Mouse (Mus musculus) brain, adult 2 months (tissue): Measurements from ENCODE around the gene Wnk2.

ENCODE experiments used
- DNase-seq: peaks from one replicate; pipeline ENCODE4 v3.0.0; 2011; ENCODE audit warnings: low read depth, low spot score

The Wnk2 gene

DNA sequence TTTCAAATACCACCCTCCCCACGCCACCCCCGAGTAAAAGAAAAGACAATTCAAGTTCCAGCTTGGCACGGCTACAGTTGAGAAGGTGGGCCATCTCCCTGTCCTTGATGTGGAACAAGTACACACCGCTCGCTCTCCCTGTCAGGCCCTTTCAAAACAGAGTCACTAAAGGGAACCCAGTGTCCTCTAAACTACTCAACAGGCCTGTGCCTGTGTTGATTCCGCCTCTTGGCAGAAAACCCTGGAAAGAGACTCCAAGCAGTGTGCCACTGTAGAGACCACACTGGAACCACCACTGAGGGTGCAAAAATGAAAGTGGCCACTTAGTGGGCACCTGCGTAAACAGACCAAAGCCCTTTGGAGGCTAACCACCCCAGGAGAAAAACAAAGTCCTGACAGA lies 4.5 kb downstream of the Wnk2 start:
- DNase-seq: no peak

DNA sequence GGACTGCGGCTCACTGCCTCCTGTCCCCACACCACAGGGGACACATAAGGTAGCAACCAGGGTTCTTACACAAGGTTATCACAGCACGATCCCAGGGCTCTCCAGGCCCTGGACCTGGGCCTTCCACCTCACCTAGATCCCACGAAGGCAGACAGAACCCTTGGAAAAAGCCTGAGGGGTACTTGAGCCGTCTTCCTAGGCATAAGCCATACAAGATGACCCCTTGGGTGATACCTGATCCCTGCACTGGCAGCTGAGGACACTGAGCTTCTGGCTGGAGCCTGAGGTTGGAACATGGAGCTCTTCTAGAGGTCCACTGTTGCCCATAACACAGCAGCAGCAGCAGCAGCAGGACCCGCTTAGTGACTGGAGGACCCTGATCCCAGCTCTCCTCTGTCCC lies 5.4 kb downstream of the Wnk2 start:
- no peak for DNase-seq

DNA sequence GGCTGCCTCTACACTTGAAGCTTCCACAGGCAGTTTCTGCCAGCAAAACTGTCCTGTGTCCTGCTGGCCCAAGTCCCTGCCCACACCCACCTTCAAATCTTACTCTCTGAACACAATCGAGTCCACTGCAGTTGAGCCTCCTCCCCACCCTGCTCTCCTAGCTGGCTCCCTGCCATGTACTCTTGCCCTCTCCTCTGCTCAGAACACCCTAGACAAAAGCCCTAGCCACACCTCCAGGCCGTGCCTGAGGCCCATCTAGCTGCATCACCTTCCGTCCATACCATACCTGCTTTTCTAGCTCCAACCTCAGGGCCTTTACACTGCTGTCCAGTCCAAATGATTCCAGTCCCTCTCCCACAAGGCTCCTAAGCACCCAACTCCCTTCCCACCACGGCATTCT lies 7.2 kb downstream of the Wnk2 start:
- DNase-seq: no peak

DNA sequence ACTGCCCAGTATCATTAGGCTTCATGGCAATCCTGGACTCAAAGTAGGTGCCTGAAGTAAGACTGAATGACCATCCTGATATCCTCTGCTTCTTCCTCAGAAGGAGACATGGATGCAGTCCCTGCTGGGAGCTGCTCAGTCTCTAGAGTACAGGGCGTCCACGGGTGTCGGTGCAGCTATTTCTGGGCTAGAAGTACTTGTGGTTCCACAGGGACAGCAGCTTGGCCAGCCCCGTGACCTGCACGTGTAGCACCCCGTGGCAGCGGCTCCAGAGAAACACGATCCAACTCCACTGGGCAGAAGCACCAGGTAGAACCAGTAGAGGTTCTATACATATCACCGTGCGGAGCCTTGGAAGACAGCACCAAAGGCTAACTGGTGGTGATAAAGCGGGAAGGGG lies 13.3 kb downstream of the Wnk2 start:
- DNase-seq: peak; percentile 68

DNA sequence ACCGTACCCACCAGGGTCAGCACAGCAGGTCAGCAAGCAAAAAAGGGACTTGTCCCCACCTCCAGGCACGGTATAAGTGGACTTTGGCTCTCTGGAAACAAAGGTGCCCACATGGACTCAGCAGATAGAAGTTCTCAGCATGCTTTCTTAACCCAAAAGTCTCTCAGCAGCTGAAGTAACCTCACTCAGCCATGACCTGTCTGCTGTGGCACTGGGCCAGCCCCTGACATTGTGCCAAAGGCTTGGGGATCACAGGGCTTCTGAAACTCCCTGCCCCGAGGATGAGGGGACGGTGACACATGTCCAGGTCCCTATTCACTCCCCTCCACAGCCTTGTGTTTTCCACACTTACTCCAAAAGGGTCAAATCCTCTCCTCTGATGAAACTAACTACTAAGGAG lies 14.7 kb downstream of the Wnk2 start:
- DNase-seq: no peak

DNA sequence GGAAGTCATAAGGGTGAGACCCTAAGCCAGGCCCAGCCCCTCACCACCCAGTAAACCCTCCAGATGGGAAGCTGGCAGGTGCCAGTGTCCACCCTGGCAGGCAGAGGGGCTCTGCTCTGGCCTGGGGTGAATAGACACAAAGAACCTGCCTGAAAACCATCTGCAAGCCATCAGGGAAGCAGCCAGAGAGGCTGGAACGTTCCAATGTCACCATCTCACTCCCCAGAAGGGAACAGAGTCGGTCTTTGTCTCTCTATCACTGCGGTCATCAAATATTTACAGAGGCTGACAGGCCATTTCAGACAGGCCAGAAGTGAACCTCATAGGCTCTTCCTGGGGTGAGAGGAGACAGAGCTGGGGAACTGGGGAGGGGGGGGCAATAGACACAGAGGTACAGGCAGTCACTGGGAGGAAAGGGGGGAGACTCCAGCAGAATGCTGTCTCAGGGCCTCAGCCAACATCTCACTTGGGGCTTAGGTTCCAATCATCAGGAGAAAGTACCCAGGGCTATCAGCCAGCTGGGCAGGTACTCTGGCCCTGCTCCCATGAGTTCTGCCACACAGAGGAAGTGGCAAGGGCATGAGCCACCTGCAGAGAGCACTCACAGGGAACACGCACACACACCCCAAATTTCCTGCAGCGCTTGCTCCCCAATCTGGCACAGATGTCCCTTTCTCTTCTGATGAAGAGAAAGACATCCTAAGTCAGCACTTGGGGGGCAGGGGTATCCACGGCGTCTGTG lies 15.7 kb downstream of the Wnk2 start:
- no peak for DNase-seq

DNA sequence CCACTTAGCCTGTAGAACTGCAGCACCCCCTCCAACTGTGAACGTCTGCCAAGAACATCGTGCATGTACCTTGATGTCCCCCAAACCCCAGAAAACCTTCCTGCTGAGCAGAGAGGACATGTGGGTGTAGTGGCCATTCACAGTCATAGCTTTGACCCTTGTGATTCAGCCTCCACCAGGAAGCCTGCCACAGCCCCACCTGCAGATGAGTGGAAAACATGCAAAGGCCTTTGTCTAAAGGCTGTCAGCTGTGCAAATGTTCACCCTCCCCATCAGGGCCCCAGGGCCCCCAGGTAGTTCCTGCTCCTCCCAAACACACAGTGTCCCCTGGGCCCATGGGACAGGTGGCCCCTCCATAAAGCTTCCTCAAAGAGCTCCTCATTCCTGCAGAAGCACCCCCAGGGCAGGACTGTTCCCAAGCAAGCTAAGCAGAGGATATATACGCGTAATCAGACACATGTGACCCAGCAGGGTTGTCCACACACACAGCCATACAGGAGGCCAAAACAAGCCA lies 16.4 kb downstream of the Wnk2 start:
- DNase-seq: no peak

DNA sequence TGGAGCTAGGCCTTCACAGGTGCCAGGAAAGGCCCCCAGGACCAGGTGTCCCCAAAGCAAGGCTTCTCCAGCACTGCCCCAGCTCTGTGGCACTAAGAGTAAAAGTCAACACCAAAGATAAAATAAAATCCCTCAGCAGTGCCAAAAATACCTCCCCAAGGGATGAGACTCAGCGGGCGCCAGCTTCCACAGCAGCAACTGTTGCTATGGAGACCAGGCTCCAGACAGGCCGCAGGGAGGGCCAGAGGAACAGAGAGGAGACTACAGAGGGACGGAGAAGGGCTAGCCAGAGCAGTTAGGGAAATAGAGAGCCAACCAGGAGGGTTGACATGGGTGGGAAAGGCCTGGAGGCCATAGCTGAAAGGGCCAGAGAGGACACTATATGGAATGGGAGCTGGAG lies 18.0 kb downstream of the Wnk2 start:
- peak; percentile 91 for DNase-seq

DNA sequence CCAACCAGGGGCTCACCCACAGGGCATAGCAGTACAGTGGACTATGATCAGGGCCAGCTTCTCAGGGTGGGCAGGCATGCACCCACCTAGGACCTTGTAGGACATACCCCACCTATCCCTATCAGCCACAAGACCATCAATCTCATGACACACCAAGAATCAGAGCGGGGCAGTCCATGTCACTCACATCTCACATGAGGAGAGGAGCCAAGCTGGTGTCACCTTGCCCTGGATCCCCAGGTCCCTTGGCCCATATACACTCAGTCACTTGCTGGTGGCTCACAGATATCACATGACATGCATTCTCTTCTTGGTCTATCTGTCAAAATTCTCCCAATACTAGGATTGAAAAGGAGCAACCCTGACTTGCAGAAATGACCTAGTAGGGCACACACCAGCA lies 18.7 kb downstream of the Wnk2 start:
- no peak for DNase-seq

DNA sequence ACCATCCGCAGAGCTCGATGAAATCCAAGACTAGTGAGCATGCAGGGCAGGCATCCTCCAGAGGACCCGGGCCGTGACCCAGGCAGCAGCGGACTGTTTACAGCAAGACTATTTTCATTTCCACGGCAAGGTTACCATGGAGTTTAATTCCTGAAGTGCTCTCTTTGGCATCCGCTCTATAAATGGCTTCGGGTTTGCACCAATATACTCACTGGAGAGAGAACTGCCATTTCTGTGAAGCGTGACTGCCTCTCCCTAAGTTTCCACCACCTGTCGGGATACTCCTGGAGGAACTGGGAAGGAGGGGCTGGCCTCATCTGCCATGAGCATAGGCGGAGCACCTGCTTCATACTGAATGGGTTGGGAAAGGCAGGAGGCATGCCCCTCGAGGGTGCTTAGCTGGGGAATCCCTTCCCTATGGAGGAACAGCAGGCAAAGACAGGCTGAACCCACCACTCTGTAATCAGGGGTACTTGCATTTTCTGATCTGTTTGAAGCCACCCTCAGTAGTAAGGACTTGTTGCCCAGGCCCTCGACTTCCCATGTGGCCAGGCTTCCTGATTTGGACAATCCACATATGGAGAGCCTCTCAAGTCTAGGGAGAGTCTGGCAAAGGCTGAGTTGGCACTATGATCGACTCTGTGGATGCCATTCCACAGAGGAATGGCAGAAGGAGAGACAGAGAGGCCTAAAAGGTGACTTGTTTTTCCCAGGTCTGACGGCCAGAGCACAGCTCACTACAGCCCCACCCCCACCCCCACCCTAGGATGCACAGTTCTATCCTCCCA lies 19.8 kb downstream of the Wnk2 start:
- DNase-seq: peak; percentile 87

DNA sequence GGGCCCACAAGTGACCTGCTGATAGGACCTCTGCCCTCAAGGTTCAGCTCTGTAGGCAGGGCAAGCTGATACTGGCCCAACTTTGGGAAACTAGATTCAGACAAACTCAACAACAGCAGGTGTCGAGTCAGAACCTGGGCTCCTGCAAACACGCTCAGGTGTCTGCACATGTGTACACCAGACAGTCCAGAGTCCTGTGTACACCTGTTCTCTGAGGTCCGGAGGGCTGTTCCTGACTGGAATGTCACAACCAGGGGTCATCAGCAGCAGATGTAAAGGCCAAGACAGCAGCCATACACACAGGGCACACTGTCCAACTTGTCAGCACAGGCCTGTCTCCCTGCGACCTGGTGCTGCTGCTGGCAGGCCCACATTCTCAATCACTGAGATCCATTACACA lies 25.7 kb downstream of the Wnk2 start:
- DNase-seq: no peak

DNA sequence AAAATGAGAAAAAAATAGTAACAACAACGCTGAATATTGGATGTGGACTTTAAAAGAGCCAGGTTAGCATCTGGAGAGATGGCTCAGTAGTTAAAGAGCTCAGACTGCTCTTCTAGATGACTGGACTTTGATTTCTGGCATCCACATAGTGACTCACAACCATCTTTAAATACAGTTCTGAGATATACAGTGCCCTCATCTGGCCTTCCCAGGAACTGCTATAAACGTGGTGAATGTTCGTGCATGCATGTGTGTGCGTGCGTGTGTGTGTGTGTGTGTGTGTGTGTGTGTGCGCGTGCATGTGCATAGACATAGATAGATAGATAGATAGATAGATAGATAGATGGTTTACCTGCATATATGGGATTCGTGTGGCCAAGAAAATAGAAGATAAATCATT lies 30.3 kb downstream of the Wnk2 start:
- no peak for DNase-seq

DNA sequence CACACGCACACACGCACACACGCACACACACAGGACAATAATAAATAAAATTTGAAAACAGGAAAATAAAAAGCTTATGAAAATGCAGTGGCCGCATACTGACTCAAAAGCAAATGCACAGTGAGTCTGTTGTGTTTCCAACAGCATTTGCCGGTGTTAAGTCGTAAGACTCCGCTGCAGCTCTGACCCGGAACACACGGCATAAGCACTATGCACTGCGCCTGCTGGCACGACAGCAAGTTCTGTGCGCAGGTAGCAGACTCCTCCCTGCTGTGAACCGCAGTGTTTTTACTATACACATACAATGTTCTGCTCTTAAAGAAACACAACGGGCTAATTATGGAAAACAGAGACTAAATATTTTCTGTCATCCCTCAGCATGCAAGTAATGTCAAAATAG lies 32.9 kb downstream of the Wnk2 start:
- peak; percentile 65 for DNase-seq

DNA sequence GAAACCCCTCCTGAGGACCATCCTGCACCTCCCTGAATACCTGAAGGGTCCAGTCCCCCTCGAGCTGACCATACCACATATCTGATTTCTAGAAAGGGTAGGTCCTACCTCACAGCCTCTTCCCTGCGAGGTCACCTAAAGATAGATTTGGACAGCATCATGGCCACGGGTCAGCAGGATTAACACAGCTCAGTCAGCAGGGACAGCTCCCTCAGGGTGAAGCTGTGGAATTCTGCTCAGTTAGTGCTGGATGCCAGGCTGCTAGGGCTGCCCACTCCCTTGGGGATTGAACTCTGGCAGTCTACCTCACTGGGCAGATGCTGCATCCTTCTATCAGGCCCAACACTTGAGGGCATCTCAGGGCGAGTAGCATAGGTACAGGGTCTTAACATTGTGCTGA lies 33.7 kb downstream of the Wnk2 start:
- DNase-seq: no peak

DNA sequence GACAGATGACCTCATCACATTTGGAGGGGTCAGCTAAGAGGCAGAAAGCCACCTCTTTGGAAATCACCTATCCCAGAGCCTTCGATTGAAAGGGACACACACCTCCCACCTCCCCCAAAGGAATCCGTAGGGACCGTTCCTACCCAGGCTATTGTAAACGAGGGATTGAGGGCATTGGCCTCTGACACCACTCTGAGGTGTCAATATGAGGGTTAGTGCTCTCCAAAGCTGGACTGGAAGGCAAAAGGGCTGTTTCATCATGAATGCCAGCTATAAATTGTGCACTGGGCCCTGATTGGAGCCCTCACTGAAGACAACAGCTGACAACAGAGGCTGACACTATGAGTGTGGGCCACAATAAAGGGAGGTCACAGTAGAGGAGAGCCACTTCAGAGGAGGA lies 34.5 kb downstream of the Wnk2 start:
- DNase-seq: no peak

DNA sequence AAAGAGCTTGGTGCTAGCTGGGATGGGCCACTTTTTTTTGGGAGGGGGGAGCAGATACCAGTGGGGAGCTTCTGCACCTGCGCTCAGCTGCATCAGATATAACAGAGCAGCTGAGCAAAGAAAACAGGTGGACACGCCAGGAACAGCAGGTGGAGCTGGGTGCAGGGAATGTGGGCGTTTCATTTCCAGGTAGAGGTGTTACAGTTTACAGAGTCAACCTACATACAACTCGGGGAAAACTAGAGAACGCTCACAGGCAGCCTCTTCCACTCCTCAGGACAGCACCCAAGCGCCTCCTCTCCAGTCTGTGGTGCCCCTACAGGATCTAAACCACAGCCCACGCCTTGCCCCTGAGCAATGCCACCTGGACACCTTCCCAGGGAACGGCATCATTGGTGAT lies 35.2 kb downstream of the Wnk2 start:
- no peak for DNase-seq

DNA sequence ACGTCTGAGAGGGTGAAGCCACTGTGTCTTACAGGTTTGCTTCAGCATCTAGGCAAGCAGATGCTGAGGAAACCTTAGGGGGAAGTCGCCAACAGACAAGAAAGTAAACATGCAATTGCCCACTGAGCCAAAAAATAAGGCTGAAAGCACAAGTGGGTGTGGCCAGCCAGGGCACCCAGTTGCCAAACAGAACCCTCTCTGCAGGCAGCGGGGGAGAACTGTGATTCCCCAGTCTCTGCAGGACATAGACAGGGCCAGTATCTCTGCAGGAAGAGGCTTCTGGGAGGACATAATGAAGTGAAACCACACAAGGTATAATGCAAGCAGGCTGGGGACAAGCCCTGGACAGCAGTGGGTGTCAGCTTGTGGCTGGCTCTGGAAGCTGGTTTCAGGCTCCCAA lies 38.1 kb downstream of the Wnk2 start:
- DNase-seq: no peak

DNA sequence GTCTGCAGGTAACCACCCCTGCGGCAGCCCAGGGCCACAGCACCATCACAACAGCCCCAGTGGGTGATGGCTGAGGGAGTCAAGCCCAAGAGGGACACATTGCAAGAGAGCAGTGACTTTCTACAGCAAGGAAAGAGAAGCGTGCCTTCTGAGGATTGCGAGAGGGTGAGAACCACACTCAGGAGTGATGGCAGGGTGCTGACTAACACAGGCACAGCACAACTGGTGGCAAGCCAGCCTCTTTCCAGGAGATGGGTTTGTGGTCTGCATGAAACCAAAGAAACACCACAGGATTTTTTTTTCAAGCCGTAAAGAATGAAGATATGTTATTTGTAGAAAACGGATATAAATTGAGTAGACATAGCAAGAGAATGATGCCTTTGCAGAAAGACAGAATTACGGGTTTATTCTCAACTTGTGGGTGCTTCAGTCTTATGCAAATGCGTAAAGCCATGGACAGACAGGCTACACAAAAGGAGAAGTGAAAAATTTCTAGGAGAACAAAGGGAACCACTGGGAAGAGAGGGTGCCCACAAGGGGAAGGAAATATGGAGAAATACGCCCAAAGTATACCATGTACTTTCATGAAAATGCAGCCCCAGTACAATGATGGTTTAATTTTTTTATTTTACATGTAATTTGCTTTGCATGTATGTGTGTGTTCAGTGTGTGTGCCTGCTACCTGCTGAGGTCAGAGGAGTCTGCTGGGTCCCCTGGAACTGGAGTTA lies 39.5 kb downstream of the Wnk2 start:
- DNase-seq: no peak

DNA sequence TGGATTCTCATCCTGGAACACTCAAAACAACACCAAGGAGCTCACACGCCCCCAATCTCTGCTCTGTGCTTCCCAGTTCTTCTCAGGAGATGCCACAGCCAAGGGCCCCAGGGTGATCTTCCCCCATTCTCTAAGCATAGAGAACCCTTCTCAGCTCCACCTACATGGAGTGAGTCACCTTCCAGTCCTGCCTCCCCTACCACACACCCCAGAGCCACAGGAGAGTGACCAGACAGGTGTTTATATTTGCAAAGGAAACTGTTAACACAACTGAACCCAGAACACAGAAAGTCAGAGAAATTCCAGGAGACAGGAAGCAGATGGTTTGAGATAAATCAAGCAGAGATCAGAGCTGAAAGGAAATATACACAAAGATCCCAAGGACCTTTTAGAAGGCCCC lies 43.9 kb downstream of the Wnk2 start:
- DNase-seq: peak; percentile 55

DNA sequence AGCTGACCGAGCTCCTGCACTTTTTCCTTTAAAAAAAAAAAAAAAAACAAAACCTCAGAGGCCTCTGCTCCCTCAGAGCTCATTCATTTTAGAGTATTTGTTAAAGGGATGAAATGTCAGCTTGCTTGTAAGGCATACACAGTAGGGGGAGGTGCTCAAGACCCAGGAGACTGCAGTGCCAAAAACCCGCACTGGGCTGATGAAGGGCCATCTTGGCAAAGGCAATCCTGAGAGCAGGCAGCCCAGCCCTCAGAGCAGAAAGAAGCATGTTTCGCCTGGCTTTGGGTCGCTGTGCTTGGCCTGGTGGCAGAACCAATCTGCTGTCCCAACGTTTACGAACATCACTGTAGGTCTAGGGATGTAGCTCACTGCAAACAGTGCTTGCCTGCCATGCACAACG lies 44.6 kb downstream of the Wnk2 start:
- peak; percentile 59 for DNase-seq

DNA sequence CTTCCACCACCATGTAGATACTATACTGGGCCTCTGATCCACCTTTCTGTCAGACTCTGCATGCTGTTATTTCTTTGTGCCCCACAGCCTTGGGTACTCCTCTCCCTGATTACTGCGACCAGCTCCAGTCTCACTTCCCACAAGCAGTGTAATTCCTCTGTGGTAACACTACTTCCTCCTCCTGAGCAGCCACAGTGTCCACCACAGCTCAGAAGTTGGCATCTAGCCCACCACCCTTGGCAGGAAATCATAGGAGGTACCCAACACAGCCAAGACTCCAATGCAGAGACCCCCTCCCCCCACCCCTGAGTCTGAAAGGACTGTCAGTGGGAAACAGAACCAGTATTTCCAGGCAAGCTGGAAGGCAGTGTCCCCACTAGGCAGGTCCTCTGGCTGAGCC lies 47.4 kb downstream of the Wnk2 start:
- peak; percentile 62 for DNase-seq

DNA sequence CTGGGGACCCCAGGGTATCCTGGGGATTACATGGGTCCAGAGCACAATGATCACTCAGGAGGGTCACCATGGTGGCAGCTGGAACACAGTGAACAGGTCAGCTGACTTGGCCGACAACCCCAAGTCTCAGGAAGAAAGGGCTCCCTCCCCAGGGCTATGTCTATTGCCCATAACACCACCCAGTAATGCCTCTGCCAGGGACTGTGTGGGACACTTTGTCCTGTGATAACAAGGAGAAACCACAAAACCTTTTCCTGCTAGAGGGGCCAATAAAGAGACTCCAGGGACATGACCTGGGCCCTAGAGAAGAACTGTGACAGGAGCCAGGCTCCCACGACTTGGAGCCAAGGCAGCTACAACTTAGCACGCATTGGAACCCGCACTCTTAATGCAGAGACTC lies 51.0 kb downstream of the Wnk2 start:
- no peak for DNase-seq

DNA sequence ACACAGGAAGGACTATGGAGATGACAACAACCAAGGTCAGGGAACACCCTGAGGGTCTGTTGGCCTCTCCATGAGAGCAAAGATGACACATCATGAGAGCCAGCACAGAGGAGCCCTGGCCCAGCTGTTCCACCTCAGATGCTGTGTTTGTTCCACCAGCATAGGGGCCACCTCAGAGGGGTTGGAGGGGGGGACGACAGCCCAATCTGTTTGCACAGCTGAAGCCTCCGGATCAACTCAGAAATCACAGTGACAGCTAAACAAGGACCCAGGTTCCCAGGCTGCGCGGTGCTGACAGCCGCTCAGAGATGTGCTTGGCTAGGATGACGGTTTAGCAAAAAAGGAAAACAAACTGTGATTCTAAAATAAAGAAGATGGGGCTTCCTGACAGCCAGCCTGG lies 53.1 kb downstream of the Wnk2 start:
- no peak for DNase-seq
